Mouse (Mus musculus): ENCODE results near the gene Wfdc11.

The Wfdc11 gene

DNA sequence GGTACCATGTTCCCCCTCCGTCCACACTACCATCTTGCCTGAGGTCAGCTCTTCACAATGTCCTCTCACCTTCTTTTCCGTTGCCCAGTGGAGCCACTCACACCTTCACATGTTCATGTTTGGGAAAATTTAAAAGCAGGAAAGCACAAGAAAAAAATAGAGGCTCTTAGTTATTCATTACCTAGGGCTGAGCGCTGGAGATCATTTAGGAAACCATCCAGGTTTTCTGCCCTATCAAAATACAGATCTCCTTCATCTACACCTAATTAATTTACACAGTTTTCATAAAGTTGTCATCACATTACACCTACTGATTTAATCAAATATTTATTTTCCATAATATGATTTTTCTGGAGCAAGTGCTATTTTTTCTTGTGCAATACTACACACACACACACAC lies 35.2 kb downstream of the Wfdc11 start, which contains the start of gene Wfdc16:
Gene Wfdc16 (minus strand): TSS at position 101 of the 400 bp plus-strand sequence.
- DNase-seq = no peak

DNA sequence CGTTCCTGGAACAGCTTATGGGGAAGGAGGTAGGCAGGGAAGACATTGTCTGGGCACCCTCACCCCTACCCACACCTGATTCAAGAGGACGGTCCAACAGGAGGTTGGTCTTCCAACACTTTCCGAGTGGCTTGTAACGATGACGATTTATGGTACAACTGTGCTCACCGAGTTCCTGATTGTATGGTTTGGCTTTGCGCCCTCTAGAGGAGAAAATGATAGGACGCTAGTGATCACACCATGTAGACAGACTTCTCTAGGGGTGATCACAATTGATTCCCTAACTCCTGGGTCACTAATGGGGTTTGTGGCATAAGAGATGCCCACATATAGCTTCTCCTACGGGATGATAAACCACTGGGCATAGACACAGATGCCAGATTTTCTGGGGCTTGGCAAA lies 38.6 kb downstream of the Wfdc11 start:
- DNase-seq = peak; percentile 19

DNA sequence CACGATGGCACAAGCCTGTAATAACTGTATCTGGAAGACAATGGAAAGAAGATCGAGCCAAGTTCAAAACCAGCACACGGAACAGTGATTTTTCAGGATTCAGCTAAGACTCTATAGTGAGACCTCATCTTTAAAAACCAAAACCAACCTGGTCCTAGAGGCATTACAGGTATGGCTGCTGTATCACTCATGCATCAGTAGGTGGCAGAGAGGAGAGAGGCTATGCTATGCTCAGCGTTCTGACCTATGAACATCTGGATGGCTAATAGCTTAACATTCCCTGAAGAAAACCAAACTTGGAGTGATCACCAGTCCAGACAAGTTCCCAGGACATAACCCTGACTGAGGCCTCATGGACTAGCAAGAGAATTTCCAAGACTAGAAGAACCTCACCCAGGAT lies 52.1 kb downstream of the Wfdc11 start:
- DNase-seq = no peak

DNA sequence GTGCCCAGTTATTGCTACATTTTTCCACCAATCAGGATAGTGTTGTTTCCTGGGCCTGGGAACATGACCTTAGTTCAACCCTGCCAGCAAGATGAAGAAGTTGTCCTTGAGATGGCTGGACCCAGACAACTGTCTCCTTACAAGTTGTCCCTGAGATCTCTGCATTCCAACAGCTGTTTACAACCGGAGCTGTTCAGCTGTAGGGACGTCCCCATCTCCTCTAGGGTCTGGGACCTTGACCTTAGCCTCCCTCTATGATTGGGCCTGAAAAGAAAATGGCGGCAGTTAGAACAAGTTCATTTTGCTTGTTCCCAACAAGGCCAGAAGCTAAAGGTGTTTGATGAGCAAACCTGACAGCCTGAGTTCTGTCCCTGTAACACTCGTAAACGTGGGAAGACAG lies 54.8 kb downstream of the Wfdc11 start:
- peak; percentile 35 for DNase-seq

GRCm38 (mm10) chr2:164615386-164615785 lies 58.5 kb downstream of the Wfdc11 start:
- DNase-seq = no peak

DNA sequence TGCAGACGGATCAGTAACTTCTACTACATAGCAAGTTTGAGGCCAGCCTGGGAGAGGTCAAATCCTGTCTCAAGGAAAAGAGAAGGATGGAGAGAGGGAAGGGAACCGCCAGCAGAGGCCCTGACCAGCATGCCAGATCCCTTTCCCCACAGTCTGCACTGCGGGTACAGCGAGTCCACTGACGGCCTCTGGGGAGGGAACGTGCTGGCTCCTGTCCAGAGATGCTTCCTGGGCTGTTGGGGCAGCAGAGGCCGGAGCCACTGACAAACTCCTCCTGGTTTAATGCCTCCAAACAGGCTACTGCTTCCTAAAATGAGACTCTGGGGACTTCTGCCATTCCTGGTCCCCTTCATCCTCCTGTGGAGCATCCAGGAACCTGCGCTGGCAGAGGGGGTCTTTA lies 60.4 kb downstream of the Wfdc11 start, which contains the start of the genes Wfdc6b and Wfdc8:
Gene Wfdc6b (plus strand): TSS at position 52 of the 400 bp plus-strand sequence.
Gene Wfdc8 (minus strand): TSS at position 156 of the 400 bp plus-strand sequence.
- DNase-seq = peak; percentile 78

Measured in lung, postnatal 36 days (tissue).